Mouse (Mus musculus): ENCODE results near the gene Mpnd.

DNA sequence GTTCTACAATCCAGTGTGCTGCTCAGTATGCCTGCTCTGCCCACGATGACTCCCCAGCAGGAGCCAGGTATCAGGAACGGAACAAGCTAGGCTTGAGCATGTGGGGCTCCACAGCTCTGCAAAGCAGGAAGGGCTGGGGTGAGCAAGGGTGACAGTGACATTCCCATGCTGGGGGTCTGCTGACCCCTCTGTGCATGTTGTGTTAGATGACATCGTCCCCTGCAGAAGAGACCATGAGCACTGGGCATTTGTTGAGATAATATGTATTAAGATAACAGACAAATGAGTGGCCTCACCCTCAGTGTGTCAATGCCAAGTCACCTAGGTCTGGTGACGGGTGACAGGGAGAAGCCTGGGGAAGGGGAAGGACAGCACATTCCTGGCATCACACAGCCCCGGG, 19.4 kb downstream of the Mpnd start:
- TF ChIP-seq CTCF (IDR thresholded peaks at IDR 0.05; ENCODE audit: extremely low read depth, insufficient read depth, low read length) (no peak), POLR2A (IDR thresholded peaks at IDR 0.05; ENCODE audit: extremely low read depth, insufficient read depth, low read length) (no peak)
